8 mouse cellular contexts compared by ENCODE assay signal in the genomic region with DNA sequence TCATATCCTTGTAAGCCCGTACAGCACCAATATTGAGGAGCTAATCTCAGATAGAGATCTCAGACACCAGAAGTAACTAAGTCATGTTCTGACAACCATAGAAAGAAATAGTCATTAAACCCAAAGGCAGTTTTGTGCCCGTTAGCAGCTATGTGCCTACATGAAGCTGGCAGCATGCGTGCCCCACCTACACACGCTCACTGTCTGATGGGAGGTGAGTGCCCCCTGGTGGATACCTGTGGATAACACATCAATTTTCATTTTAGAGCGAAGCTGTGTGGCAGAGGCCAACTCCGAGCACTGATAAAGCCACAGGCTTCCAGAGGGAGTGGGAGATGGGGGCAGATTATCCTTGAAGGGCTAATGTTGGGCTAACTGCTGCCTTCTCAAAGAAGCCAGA. TPM values are rescaled to one million over a fixed set of nuclear protein-coding genes. Genes with fewer than 3 reads are reported as not detected.
DNase-seq lines count a peak whose midpoint lies in the region; ATAC-seq and TF ChIP-seq lines count a peak whose summit lies in the region.

No protein-coding gene starts in this region.

- no peaks in the 10 kb centered on the region for H3K9me3 ChIP-seq in lung, postnatal 0 days (ENCODE audit: low read length)

- peak; percentile 87 for DNase-seq in CD4-positive, CD25-positive, alpha-beta regulatory T cell, adult 2 months (ENCODE audit: low read depth, low spot score)
- DNase-seq in T-cell, adult 2 months (ENCODE audit: low spot score): peak; percentile 78
- peak; percentile 74 to 88 for DNase-seq in layer of hippocampus, adult 18-20 months (ENCODE audit: low spot score in 2 of 2)
- peak; percentile 64 for DNase-seq in lung, postnatal 0 days (ENCODE audit: low spot score)
- DNase-seq in retina, embryonic 14.5 days (ENCODE audit: low spot score): peak; percentile 80
- peak; percentile 79 for DNase-seq in thymus, postnatal 4 days

- H3K9ac ChIP-seq in lung, postnatal 0 days (replicated peaks; ENCODE audit: low read depth): no peak overlapping the region

- ATAC-seq in common myeloid progenitor, adult 5-6 weeks (replicated peaks; ENCODE audit: low read depth, poor library complexity, severe bottlenecking): peak; percentile 93; the same call in 1 of the 2 replicates
- peak; percentile 87 for ATAC-seq in granulocyte monocyte progenitor cell, adult 5-6 weeks (replicated peaks; ENCODE audit: poor library complexity, severe bottlenecking)
- ATAC-seq in lung, postnatal 0 days: no peak

- peak; percentile 88 for TF ChIP-seq CTCF in lung, postnatal 0 days (IDR thresholded peaks at IDR 0.05)

- H3K4me1 ChIP-seq in lung, postnatal 0 days (ENCODE audit: insufficient read depth, low read depth, low read length): no peaks in the 10 kb centered on the region

- no peaks in the 10 kb centered on the region for H3K27me3 ChIP-seq in lung, postnatal 0 days (replicated peaks; ENCODE audit: insufficient read depth, low read length)

- no peak overlapping the region for H3K4me3 ChIP-seq in lung, postnatal 0 days (ENCODE audit: low read depth, low read length)

- WGBS in lung, postnatal 0 days: 20% methylated on average over 6 of the region's 6 CpGs

- TF ChIP-seq EP300 in lung, postnatal 0 days (IDR thresholded peaks at IDR 0.05): no peak

- H3K4me2 ChIP-seq in lung, postnatal 0 days (replicated peaks; ENCODE audit: low read depth, low read length): no peak overlapping the region

- no peak overlapping the region for H3K27ac ChIP-seq in lung, postnatal 0 days (ENCODE audit: low read length)

- no peaks in the 10 kb centered on the region for H3K36me3 ChIP-seq in lung, postnatal 0 days (ENCODE audit: insufficient read depth, low read length)

RNA-seq across cellular contexts. Expression of gene BC051142, which starts 12.5 kb away (rescaled TPM):
- total RNA-seq in common myeloid progenitor, adult 5-6 weeks (2017): 4.2 and 6.4 TPM in 2 replicates
- not detected in 2 replicates for total RNA-seq in granulocyte monocyte progenitor cell, adult 5-6 weeks (2014; fragmentation: Nextera tagmentation)
- 0.21 TPM in 1 of 2 replicates, not detected in the other for total RNA-seq in granulocyte monocyte progenitor cell, adult 5-6 weeks (2017)
- 1 to 10 TPM; 2.1 to 4.5 TPM for total RNA-seq in layer of hippocampus, adult 18-20 months (2021)
- 0.24 and 0.74 TPM in 2 replicates for polyA plus RNA-seq in lung, postnatal 0 days (2015; fragmentation: Nextera tagmentation; extraction: Ambion mirVana)

RNA-seq across cellular contexts. Expression of gene Btnl1, which starts 34.2 kb away (rescaled TPM):
- not detected in 2 replicates for total RNA-seq in common myeloid progenitor, adult 5-6 weeks (2017)
- not detected in 2 replicates for total RNA-seq in granulocyte monocyte progenitor cell, adult 5-6 weeks (2014; fragmentation: Nextera tagmentation)
- not detected in 2 replicates for total RNA-seq in granulocyte monocyte progenitor cell, adult 5-6 weeks (2017)
- total RNA-seq in layer of hippocampus, adult 18-20 months (2021): not detected
- polyA plus RNA-seq in lung, postnatal 0 days (2015; fragmentation: Nextera tagmentation; extraction: Ambion mirVana): not detected in 2 replicates

RNA-seq across cellular contexts. Expression of gene Btnl2, which starts 56.5 kb away (rescaled TPM):
- not detected in 2 replicates for total RNA-seq in common myeloid progenitor, adult 5-6 weeks (2017)
- total RNA-seq in granulocyte monocyte progenitor cell, adult 5-6 weeks (2014; fragmentation: Nextera tagmentation): not detected in 2 replicates
- not detected in 2 replicates for total RNA-seq in granulocyte monocyte progenitor cell, adult 5-6 weeks (2017)
- under 1 TPM; 0.28 to 0.87 TPM for total RNA-seq in layer of hippocampus, adult 18-20 months (2021)
- polyA plus RNA-seq in lung, postnatal 0 days (2015; fragmentation: Nextera tagmentation; extraction: Ambion mirVana): 0.07 TPM in 1 of 2 replicates, not detected in the other
